Mouse (Mus musculus) 3134 (cell line): ENCODE measurements around the gene Magi2.

Source experiments
- DNase-seq: peaks from one replicate; pipeline ENCODE4 v3.0.0-alpha.2; 2011; ENCODE audit warnings: low spot score; ENCODE audit not compliant: insufficient read length; ENCODE audit errors: extremely low read depth

Gene Magi2

GRCm38 (mm10) chr5:20738795-20739194 is 1512.0 kb downstream of the Magi2 start:
- no peak for DNase-seq

GRCm38 (mm10) chr5:20741193-20741592 is 1514.4 kb downstream of the Magi2 start:
- no peak for DNase-seq

- DNase-seq, result no peak
Measured at GRCm38 (mm10) chr5:20741936-20742335, 1515.1 kb downstream of the Magi2 start.

- DNase-seq, result no peak
Measured at GRCm38 (mm10) chr5:20748142-20748541, 1521.3 kb downstream of the Magi2 start.

GRCm38 (mm10) chr5:20748856-20749255 is 1522.0 kb downstream of the Magi2 start:
- no peak for DNase-seq

GRCm38 (mm10) chr5:20749535-20749934 is 1522.7 kb downstream of the Magi2 start:
- no peak for DNase-seq

- DNase-seq, result no peak
Measured at GRCm38 (mm10) chr5:20751000-20751399, 1524.2 kb downstream of the Magi2 start.

GRCm38 (mm10) chr5:20751696-20752095 is 1524.9 kb downstream of the Magi2 start:
- no peak for DNase-seq

GRCm38 (mm10) chr5:20753096-20753495 is 1526.3 kb downstream of the Magi2 start:
- DNase-seq, result no peak

GRCm38 (mm10) chr5:20753963-20754362 is 1527.1 kb downstream of the Magi2 start:
- no peak for DNase-seq
